Comparison of ENCODE assay signal across 11 mouse cellular contexts in genomic region chr9:74066278-74066677, GRCm38 (mm10). TPM values are rescaled to one million over a fixed set of nuclear protein-coding genes. Genes with fewer than 3 reads are reported as not detected.
DNase-seq lines count a peak whose midpoint lies in the region; ATAC-seq and TF ChIP-seq lines count a peak whose summit lies in the region.
"Had no signal": no experiment of that assay in that cellular context is flagged by ENCODE, and none has a peak within 500 bp of the region (broad histone marks: within the 10 kb centered on the region; RNA-seq: fewer than 3 reads in every experiment).

No protein-coding gene starts in this region.

- H3K4me2 ChIP-seq in forebrain, postnatal 0 days (ENCODE audit: low read depth), result no peak overlapping the region
- no peak overlapping the region for H3K4me2 ChIP-seq in forebrain, embryonic 12.5 days
- no peak overlapping the region for H3K4me2 ChIP-seq in lung, embryonic 14.5 days
- H3K4me2 ChIP-seq in kidney, embryonic 15.5 days, result no peak overlapping the region
- H3K4me2 ChIP-seq: embryonic facial prominence, embryonic 13.5 days; limb, embryonic 13.5 days had no signal

- CTCF ChIA-PET in Patski (lab: Charles Lee), result no interaction called here

- no peak overlapping the region for H3K9ac ChIP-seq in forebrain, postnatal 0 days
- no peak overlapping the region for H3K9ac ChIP-seq in forebrain, embryonic 12.5 days
- no peak overlapping the region for H3K9ac ChIP-seq in lung, embryonic 14.5 days
- H3K9ac ChIP-seq in kidney, embryonic 15.5 days, result no peak overlapping the region
- H3K9ac ChIP-seq: embryonic facial prominence, embryonic 13.5 days; limb, embryonic 13.5 days had no signal

- no peaks in the 10 kb centered on the region for H3K36me3 ChIP-seq in forebrain, postnatal 0 days (ENCODE audit: insufficient read depth)
- H3K36me3 ChIP-seq in forebrain, embryonic 12.5 days (replicated peaks), result no peaks in the 10 kb centered on the region
- no peaks in the 10 kb centered on the region for H3K36me3 ChIP-seq in lung, embryonic 14.5 days (ENCODE audit: insufficient read depth)
- no peaks in the 10 kb centered on the region for H3K36me3 ChIP-seq in kidney, embryonic 15.5 days
- H3K36me3 ChIP-seq: embryonic facial prominence, embryonic 13.5 days; limb, embryonic 13.5 days had no signal

- peak; percentile 36 for ATAC-seq in forebrain, postnatal 0 days
- ATAC-seq in forebrain, embryonic 12.5 days (ENCODE audit: low FRiP score), result no peak
- ATAC-seq in lung, embryonic 14.5 days (ENCODE audit: insufficient read depth), result no peak
- no peak for ATAC-seq in Patski
- no peak for ATAC-seq in kidney, embryonic 15.5 days (replicated peaks; ENCODE audit: low FRiP score)
- no peak for ATAC-seq in erythroid progenitor cell, adult 5-6 weeks (replicated peaks; ENCODE audit: low FRiP score, poor library complexity, severe bottlenecking)
- ATAC-seq: intestine, embryonic 16.5 days had no signal

- no peak overlapping the region for H3K27ac ChIP-seq in forebrain, postnatal 0 days (ENCODE audit: low read depth, low read length)
- no peak overlapping the region for H3K27ac ChIP-seq in forebrain, embryonic 12.5 days
- H3K27ac ChIP-seq in lung, embryonic 14.5 days (ENCODE audit: low read depth), result no peak overlapping the region
- no peak overlapping the region for H3K27ac ChIP-seq in kidney, embryonic 15.5 days
- H3K27ac ChIP-seq: embryonic facial prominence, embryonic 13.5 days; limb, embryonic 13.5 days had no signal

- no peak overlapping the region for H3K4me3 ChIP-seq in forebrain, postnatal 0 days (ENCODE audit: low read depth, low read length)
- no peak overlapping the region for H3K4me3 ChIP-seq in forebrain, embryonic 12.5 days (replicated peaks)
- H3K4me3 ChIP-seq in lung, embryonic 14.5 days (ENCODE audit: low read depth, low read length), result no peak overlapping the region
- no peak overlapping the region for H3K4me3 ChIP-seq in kidney, embryonic 15.5 days (replicated peaks)
- H3K4me3 ChIP-seq: embryonic facial prominence, embryonic 13.5 days; limb, embryonic 13.5 days had no signal

- in situ Hi-C loops in Patski (cut with MboI; ENCODE audit: low pct_unique_long_range_greater_than_20kb), result no loop called here

- peak; percentile 50 for TF ChIP-seq CTCF in forebrain, postnatal 0 days (IDR thresholded peaks at IDR 0.05; ENCODE audit: low read depth)
- peak; percentile 55 for TF ChIP-seq CTCF in lung, embryonic 14.5 days (IDR thresholded peaks at IDR 0.05; ENCODE audit: low read depth)
- peak; percentile 60 for TF ChIP-seq CTCF in Patski (IDR thresholded peaks at IDR 0.05)

- H3K9me3 ChIP-seq in forebrain, postnatal 0 days (ENCODE audit: low read length), result no peaks in the 10 kb centered on the region
- no peaks in the 10 kb centered on the region for H3K9me3 ChIP-seq in forebrain, embryonic 12.5 days
- no peaks in the 10 kb centered on the region for H3K9me3 ChIP-seq in lung, embryonic 14.5 days (ENCODE audit: low read depth, low read length)
- H3K9me3 ChIP-seq in kidney, embryonic 15.5 days (replicated peaks), result no peaks in the 10 kb centered on the region
- H3K9me3 ChIP-seq: embryonic facial prominence, embryonic 13.5 days; limb, embryonic 13.5 days had no signal

- POLR2A ChIA-PET in Patski (lab: Charles Lee), result no interaction called here

- no peaks in the 10 kb centered on the region for H3K27me3 ChIP-seq in forebrain, postnatal 0 days (ENCODE audit: insufficient read depth, low read length)
- H3K27me3 ChIP-seq in forebrain, embryonic 12.5 days, result no peaks in the 10 kb centered on the region
- no peaks in the 10 kb centered on the region for H3K27me3 ChIP-seq in lung, embryonic 14.5 days (ENCODE audit: insufficient read depth, low read length)
- no peaks in the 10 kb centered on the region for H3K27me3 ChIP-seq in Patski
- no peaks in the 10 kb centered on the region for H3K27me3 ChIP-seq in kidney, embryonic 15.5 days
- H3K27me3 ChIP-seq: embryonic facial prominence, embryonic 13.5 days; limb, embryonic 13.5 days had no signal

- 88% methylated on average over 3 of the region's 3 CpGs for WGBS in forebrain, postnatal 0 days
- WGBS in forebrain, embryonic 12.5 days, result 87% methylated on average over 3 of the region's 3 CpGs
- WGBS in lung, embryonic 14.5 days, result 86% methylated on average over 3 of the region's 3 CpGs
- WGBS in kidney, embryonic 15.5 days, result 82% methylated on average over 3 of the region's 3 CpGs

- H3K4me1 ChIP-seq in forebrain, postnatal 0 days (ENCODE audit: insufficient read depth), result no peaks in the 10 kb centered on the region
- no peaks in the 10 kb centered on the region for H3K4me1 ChIP-seq in forebrain, embryonic 12.5 days
- no peaks in the 10 kb centered on the region for H3K4me1 ChIP-seq in lung, embryonic 14.5 days (ENCODE audit: insufficient read depth)
- no peaks in the 10 kb centered on the region for H3K4me1 ChIP-seq in kidney, embryonic 15.5 days
- H3K4me1 ChIP-seq: embryonic facial prominence, embryonic 13.5 days; limb, embryonic 13.5 days had no signal

- no peak for DNase-seq in forebrain, postnatal 0 days
- peak; percentile 52 for DNase-seq in lung, embryonic 14.5 days
- no peak for DNase-seq in lung, postnatal 25 days (ENCODE audit: low spot score)
- DNase-seq in Patski (ENCODE audit: low read depth, low spot score), result no peak
- DNase-seq in lung, postnatal 14 days, result peak; percentile 3

RNA-seq across cellular contexts. Expression of gene Wdr72, which starts 43.9 kb away (rescaled TPM):
- 0.05 TPM in 1 of 2 replicates, not detected in the other for total RNA-seq in forebrain, postnatal 0 days (2014; rRNA removed)
- 0.16 and 0.22 TPM in 2 replicates for polyA plus RNA-seq in forebrain, postnatal 0 days (2015; fragmentation: Nextera tagmentation; extraction: Ambion mirVana)
- polyA plus RNA-seq in forebrain, embryonic 12.5 days (2016; fragmentation: Nextera tagmentation; extraction: Ambion mirVana), result 0.20 and 0.42 TPM in 2 replicates
- 0.37 and 0.42 TPM in 2 replicates for polyA plus RNA-seq in lung, embryonic 14.5 days (2014; fragmentation: Nextera tagmentation; extraction: Ambion mirVana)
- 0.39 TPM for polyA plus RNA-seq in Patski (2021)
- 1.3 and 1.4 TPM in 2 replicates for polyA plus RNA-seq in kidney, embryonic 15.5 days (2015; fragmentation: Nextera tagmentation; extraction: Ambion mirVana)
- total RNA-seq in erythroid progenitor cell, adult 5-6 weeks (2015; ENCODE audit: low replicate concordance), result not detected in 2 replicates
- total RNA-seq in erythroid progenitor cell, adult 5-6 weeks (2017; ENCODE audit: low replicate concordance), result not detected in 2 replicates

Comparison
In these comparisons a context has a peak if more than half of its experiments do, and no peak if none do; other contexts are left out.
1. DNase-seq: peak in lung, embryonic 14.5 days (single experiment) and lung, postnatal 14 days (single experiment); none in forebrain, postnatal 0 days (single experiment), lung, postnatal 25 days (single experiment) and Patski (single experiment).
2. Peak in every context shown above with its lines, with median percentiles within 50 percentile points of each other: CTCF ChIP-seq.